Mouse (Mus musculus) cerebellum, adult 18-20 months (tissue): ENCODE measurements at regions not wholly inside any gene's neighbourhood (a gene's known extent, or its start where the extent isn't known, plus 50 kb on each side); places are given as distances from the start of the nearest gene placed in this dataset.
"Not testable (repeated sequence)": the region's sequence is repeated elsewhere in the genome, so short reads cannot be mapped to it uniquely, and the experiment has no call there.

Experiments
- DNase-seq, 2 experiments: peaks; one replicate each; pipeline ENCODE4 v3.0.0; 2021

- DNase-seq: no peak
Measured at GRCm38 (mm10) chr1:194565574-194565973, 52.4 kb upstream of the Plxna2 start.

GRCm38 (mm10) chr1:194563946-194564345, 54.1 kb upstream of the Plxna2 start:
- DNase-seq: no peak

- no peak for DNase-seq
Measured at GRCm38 (mm10) chr1:194561098-194561497, 56.9 kb upstream of the Plxna2 start.

- no peak for DNase-seq
Measured at GRCm38 (mm10) chr1:194548661-194549060, 69.4 kb upstream of the Plxna2 start.

- DNase-seq: no peak
Measured at GRCm38 (mm10) chr1:194548243-194548642, 69.8 kb upstream of the Plxna2 start.

GRCm38 (mm10) chr1:194540923-194541322, 77.1 kb upstream of the Plxna2 start:
- peak; percentile 33 to 34 for DNase-seq

- peak; percentile 14 to 18 for DNase-seq
Measured at GRCm38 (mm10) chr1:194527342-194528165, 90.5 kb upstream of the Plxna2 start.

GRCm38 (mm10) chr1:194524976-194525375, 93.0 kb upstream of the Plxna2 start:
- no peak for DNase-seq

- no peak for DNase-seq
Measured at GRCm38 (mm10) chr1:194521216-194521615, 96.8 kb upstream of the Plxna2 start.

GRCm38 (mm10) chr1:194519509-194520220, 98.4 kb upstream of the Plxna2 start:
- no peak for DNase-seq

- DNase-seq: no peak
Measured at GRCm38 (mm10) chr1:194516136-194516535, 101.9 kb upstream of the Plxna2 start.

GRCm38 (mm10) chr1:194508314-194508713, 109.7 kb upstream of the Plxna2 start:
- no peak for DNase-seq

GRCm38 (mm10) chr1:194505826-194506225, 112.2 kb upstream of the Plxna2 start:
- DNase-seq: no peak

- peak in 1 of 2 experiments; percentile 3 for DNase-seq
Measured at GRCm38 (mm10) chr1:194504207-194504606, 113.8 kb upstream of the Plxna2 start.

GRCm38 (mm10) chr1:194503517-194503916, 114.5 kb upstream of the Plxna2 start:
- DNase-seq: no peak

GRCm38 (mm10) chr1:194496424-194496823, 121.6 kb upstream of the Plxna2 start:
- no peak for DNase-seq

GRCm38 (mm10) chr1:194491111-194491510, 126.9 kb upstream of the Plxna2 start:
- DNase-seq: no peak

- DNase-seq: no peak
Measured at GRCm38 (mm10) chr1:194488126-194488525, 129.9 kb upstream of the Plxna2 start.

GRCm38 (mm10) chr1:194482717-194483059, 135.3 kb upstream of the Plxna2 start:
- no peak for DNase-seq

- no peak for DNase-seq
Measured at GRCm38 (mm10) chr1:194482001-194482716, 135.9 kb upstream of the Plxna2 start.

- DNase-seq: not testable (repeated sequence)
Measured at GRCm38 (mm10) chr1:194471281-194471680, 146.7 kb upstream of the Plxna2 start.

GRCm38 (mm10) chr1:194452480-194452879, 165.5 kb upstream of the Plxna2 start:
- DNase-seq: no peak

- no peak for DNase-seq
Measured at GRCm38 (mm10) chr1:194443681-194444080, 174.3 kb upstream of the Plxna2 start.

- no peak for DNase-seq
Measured at GRCm38 (mm10) chr1:194437301-194437700, 180.7 kb upstream of the Plxna2 start.
